Mouse (Mus musculus) intestine, embryonic 14.5 days (tissue): Measurements from ENCODE around the gene Il34. TPM values are rescaled to one million over a fixed set of nuclear protein-coding genes. Genes with fewer than 3 reads are reported as not detected.

Experiments used
- ATAC-seq: fragments of 200-750 bp; cut with Nextera tagmentation; replicated peaks from 2 replicates; pipeline ENCODE4 v1.8.0; 2017; ENCODE audit warnings: low read depth, moderate number of reproducible peaks, moderate TSS enrichment, moderate library complexity; ENCODE audit not compliant: low FRiP score, low TSS enrichment
- DNase-seq: peaks from one replicate; pipeline ENCODE4 v3.0.0-alpha.2; 2018; ENCODE audit warnings: low spot score
- H3K27ac ChIP-seq: fragments of 300-500 bp; sonication (generic); 2 replicates; pipeline ENCODE4 v1.5.1; 2014; ENCODE audit warnings: low read depth, mild to moderate bottlenecking, control low read depth
- H3K27me3 ChIP-seq: fragments of 300-500 bp; sonication (generic); replicated peaks from 2 replicates; pipeline ENCODE4 v1.6.1; 2014; ENCODE audit warnings: low read length, control low read depth; ENCODE audit not compliant: control insufficient read depth, insufficient read depth
- H3K36me3 ChIP-seq: fragments of 300-500 bp; sonication (generic); 2 replicates; pipeline ENCODE4 v1.6.1; 2014; ENCODE audit warnings: low read length, control low read depth; ENCODE audit not compliant: control insufficient read depth, insufficient read depth
- H3K4me1 ChIP-seq: fragments of 300-500 bp; sonication (generic); replicated peaks from 2 replicates; pipeline ENCODE4 v1.6.1; 2014; ENCODE audit warnings: low read length, control low read depth, mixed read lengths; ENCODE audit not compliant: control insufficient read depth, insufficient read depth
- H3K4me2 ChIP-seq: fragments of 300-500 bp; sonication (generic); 2 replicates; pipeline ENCODE4 v1.6.1; 2014; ENCODE audit warnings: low read length
- H3K4me3 ChIP-seq: fragments of 300-500 bp; sonication (generic); 2 replicates; pipeline ENCODE4 v1.5.1; 2014; ENCODE audit warnings: low read depth, low read length, control low read depth, mixed read lengths
- H3K9ac ChIP-seq: fragments of 300-500 bp; sonication (generic); 2 replicates; pipeline ENCODE4 v1.6.1; 2014; ENCODE audit warnings: mild to moderate bottlenecking, low read length
- H3K9me3 ChIP-seq: fragments of 300-500 bp; sonication (generic); 2 replicates; pipeline ENCODE4 v1.6.1; 2016; ENCODE audit warnings: low read length, control low read depth; ENCODE audit not compliant: control insufficient read depth
- WGBS: fragments of 180-500 bp; shearing (Covaris S2); extraction: QIAGEN DNeasy Blood & Tissue Kit; methylation state at CpG from one replicate; pipeline ENCODE4 v1.1.7; 2014; 5-methylcytosine and 5-hydroxymethylcytosine counted together
- polyA plus RNA-seq: library from polyadenylated mRNA; unstranded; fragments of >200 nt; fragmentation: Nextera tagmentation; extraction: Ambion mirVana; gene quantifications from 2 replicates; pipeline ENCODE4 v1.2.1, GENCODE M21; 2014

Il34 gene
- 1.2 and 1.5 TPM in 2 replicates for polyA plus RNA-seq

DNA sequence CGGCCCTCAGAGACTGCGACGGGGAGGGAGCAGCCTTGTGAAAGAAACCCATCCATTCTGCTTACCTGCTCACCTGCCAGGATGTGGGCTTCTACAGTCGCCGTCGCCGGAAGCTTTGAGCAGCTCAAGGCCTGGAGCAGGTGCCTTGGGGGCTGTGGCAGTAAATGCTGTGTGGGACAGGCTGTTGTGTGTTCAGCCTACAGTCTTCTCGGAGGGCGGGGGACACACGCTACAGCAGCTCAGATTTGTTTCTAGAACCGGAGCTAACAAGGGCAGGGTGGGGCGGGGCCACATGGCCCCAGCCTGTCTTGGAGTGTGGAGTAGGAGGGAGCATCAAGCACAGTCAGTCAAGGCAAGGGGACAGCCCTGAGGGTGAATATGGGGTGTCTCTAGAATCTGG is at the start of gene Il34:
Il34 (minus strand) TSS at position 256 of the 400 bp plus-strand sequence.
- 28% methylated on average over 12 of the region's 12 CpGs for WGBS
- Histone ChIP-seq H3K4me1 (0 out of 2 replicates have a peak, but pooled peaks cover 10% of the 10 kb centered on the region), H3K4me2 (peak within 1 kb of the TSS; percentile 27; the same call in 1 of the 2 replicates), H3K9me3 (no peaks in the 10 kb centered on the region), H3K4me3 (0 out of 2 replicates have a peak within 1 kb of the TSS, but pooled peaks have one; percentile 11), H3K36me3 (peaks cover 22% of the 10 kb centered on the region), H3K27ac (0 out of 2 replicates have a peak within 1 kb of the TSS, but pooled peaks have one; percentile 7), H3K27me3 (no peaks in the 10 kb centered on the region), H3K9ac (no peak within 1 kb of the TSS)
- ATAC-seq (0 out of 2 replicates have a peak, but pooled peaks have one; percentile 45), DNase-seq (no peak)

DNA sequence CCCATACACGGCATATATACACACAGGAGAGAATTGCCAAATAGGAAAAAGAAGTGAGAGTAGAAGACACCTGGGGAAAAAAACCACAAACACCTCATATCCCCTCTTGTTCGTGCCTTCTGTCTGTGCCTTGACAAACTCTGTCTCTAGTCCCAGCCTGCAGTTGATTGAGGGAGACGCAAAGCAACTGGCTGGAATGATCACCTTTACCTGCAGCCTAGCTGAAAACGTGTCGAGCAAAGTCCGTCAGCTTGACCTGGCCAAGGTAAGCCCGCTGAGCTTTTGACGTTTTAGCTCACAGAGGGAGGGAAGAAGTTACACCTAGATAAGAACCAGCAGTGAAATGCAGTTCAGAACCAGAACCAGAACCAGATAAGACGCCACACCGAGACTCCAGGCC is 45.5 kb upstream of the Il34 start:
- Histone ChIP-seq H3K27ac (no peak overlapping the region), H3K4me1 (peaks cover 8% of the 10 kb centered on the region), H3K4me2 (no peak overlapping the region), H3K4me3 (no peak overlapping the region), H3K9ac (no peak overlapping the region), H3K27me3 (no peaks in the 10 kb centered on the region), H3K9me3 (no peaks in the 10 kb centered on the region), H3K36me3 (peaks cover 66% of the 10 kb centered on the region)
- WGBS, result 94% methylated on average over 10 of the region's 10 CpGs
- ATAC-seq (no peak), DNase-seq (no peak)

DNA sequence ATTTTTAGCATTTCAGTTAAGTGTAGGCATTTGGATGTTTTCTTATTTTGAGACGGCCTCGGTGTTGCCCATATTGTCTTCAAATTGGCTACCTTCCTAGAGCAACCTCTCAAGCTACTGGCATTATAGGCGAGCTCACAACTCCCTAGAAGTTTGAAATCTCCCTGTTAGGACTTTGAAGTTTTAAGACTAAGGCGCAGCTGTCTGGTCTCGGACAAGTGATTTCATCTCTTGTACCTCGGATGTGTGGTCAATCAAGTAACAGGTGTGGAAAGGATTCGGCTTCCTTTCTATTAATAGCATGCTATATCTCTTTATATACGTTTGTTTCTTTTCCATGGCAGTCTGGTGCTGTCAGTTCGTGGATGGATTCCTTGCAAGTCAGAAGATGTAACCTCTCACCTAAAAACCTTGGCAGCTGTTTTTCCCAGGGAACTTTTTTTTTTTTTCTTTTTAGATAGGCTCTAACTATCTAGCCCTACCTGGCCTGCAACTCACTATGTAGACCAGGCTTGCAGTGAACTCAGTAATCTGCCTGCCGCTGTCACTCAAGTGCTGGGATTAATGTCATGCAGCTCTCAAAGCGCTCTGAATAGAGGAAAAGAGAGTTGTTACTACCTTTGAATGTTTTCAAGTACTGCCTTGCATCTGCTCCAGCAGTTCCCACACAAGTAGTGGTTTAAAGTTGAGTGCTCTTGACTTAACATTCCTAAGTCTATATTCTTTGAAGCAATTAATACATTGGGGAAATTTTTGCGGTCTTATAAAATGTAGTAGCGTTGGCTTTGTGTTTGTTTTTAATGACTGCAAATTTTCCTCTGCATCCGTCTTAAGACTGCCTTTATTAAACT is 42.1 kb upstream of the Il34 start:
- Histone ChIP-seq H3K27me3 (no peaks in the 10 kb centered on the region), H3K4me3 (peak overlapping the region; percentile 98)
- ATAC-seq, result no peak

DNA sequence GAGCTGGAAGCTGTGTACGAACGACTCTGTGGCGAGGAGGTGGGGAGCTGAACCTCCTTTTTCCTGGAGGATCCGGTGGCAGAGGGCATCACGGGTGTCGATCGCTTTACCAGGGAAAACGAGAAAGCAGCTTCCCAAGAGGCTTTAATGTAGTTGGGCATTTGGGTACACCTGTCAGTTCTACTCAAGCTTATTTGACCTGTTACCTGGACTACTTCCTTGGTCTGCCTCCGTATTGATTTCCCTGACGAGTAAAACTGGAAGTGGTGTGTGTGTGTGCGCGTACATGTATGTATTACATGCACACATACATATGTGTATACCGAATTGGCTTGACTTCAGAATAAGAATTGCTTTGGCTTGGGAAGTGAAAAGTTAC is 41.4 kb upstream of the Il34 start:
- no peak for DNase-seq
- Histone ChIP-seq H3K4me2 (peak overlapping the region; percentile 93), H3K4me1 (peaks cover 20% of the 10 kb centered on the region), H3K27me3 (no peaks in the 10 kb centered on the region), H3K4me3 (peak overlapping the region; percentile 98), H3K27ac (peak overlapping the region; percentile 92), H3K9me3 (no peaks in the 10 kb centered on the region), H3K9ac (peak overlapping the region; percentile 98), H3K36me3 (peaks cover 56% of the 10 kb centered on the region)
- WGBS, result 2% methylated on average over 13 of the region's 13 CpGs
- 0 out of 2 replicates have a peak, but pooled peaks have one; percentile 18 for ATAC-seq

More for the DNA sequence above, 42.1 kb upstream of the Il34 start:
- H3K27ac ChIP-seq, result no peak overlapping the region
- H3K9me3 ChIP-seq, result no peaks in the 10 kb centered on the region
- H3K36me3 ChIP-seq, result peaks cover 56% of the 10 kb centered on the region
- H3K4me1 ChIP-seq, result peaks cover 20% of the 10 kb centered on the region
- DNase-seq, result no peak
- H3K4me2 ChIP-seq, result peak overlapping the region; percentile 93
- 56% methylated on average over 14 of the region's 14 CpGs for WGBS
- H3K9ac ChIP-seq, result peak overlapping the region; percentile 98

DNA sequence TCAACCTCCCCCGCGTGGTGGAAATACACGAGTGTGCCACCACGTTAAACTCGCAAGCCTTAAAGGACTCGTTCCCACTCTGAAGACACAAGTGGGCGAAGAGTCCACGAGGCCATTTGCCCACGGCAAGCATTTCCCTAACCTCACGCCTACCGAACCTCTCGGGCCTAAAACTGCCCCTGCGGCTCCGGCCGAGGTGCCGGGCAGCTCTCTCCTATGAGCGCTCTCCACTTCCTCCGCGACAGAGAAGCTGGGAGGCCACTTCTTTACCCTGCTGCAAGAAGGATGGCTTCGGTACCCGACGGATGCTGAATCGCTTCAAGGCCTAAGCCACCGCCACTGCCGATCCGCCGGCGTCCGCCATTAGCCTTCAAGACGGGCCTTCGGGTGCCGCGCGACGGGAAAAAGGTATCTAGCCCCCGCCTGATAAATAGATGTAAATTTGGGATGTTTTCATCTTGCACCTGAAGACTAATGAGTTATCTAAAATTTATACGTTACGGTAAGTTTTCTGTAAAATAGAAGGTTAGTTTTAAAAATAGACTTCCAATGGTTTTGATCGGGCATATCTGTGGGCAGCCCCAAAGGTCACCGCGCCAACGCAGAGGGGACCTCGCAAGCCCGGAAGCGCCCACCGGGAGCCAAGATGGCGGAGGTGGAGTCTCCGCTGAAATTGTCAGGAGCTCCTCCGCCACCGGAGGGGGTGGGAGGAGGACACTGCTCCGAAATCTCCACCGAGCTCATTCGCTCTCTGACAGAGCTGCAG is 40.9 kb upstream of the Il34 start, which contains the start of the genes Cog4 and Sf3b3:
Cog4 (plus strand) TSS at position 196 of the 766 bp plus-strand sequence.
Sf3b3 (minus strand) TSS at position 383 of the 766 bp plus-strand sequence.
- H3K27me3 ChIP-seq, result no peaks in the 10 kb centered on the region
- H3K36me3 ChIP-seq, result peaks cover 55% of the 10 kb centered on the region
- peak; percentile 89 for ATAC-seq
- H3K9me3 ChIP-seq, result no peaks in the 10 kb centered on the region
- H3K27ac ChIP-seq, result peak within 1 kb of the TSS; percentile 92
- peak; percentile 93 for DNase-seq
- peak within 1 kb of the TSS; percentile 98 for H3K4me3 ChIP-seq
- peak within 1 kb of the TSS; percentile 93 for H3K4me2 ChIP-seq
- 2% methylated on average over 53 of the region's 53 CpGs for WGBS
- peak within 1 kb of the TSS; percentile 98 for H3K9ac ChIP-seq
- peaks cover 20% of the 10 kb centered on the region for H3K4me1 ChIP-seq

DNA sequence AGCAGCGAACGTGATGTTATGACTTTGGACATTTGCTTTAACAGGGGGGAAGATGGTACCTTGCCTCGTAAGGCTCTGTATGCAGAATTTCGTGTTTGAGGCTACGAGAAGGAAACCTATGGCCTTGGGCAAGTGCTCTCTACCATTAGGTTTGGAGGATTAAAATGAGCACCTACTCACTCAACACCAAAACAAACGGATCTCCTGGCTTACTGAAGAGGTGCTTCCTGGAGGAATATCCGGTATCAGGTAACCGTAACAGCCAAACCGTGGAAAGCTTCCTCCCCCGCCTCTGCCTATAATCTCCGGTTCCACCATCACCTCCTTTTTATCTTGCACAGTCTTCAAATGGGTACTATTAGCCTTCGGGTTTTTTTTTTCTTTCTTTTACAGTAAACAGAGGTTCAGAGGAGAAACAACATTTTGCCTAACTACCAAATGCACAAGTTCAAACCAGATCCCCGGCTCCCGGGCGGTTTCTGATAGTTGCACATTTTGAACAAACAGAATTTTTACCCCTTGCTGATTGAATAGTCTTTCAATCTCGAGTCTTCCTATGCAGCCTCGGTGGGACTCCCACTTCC is 40.2 kb upstream of the Il34 start:
- Histone ChIP-seq H3K27ac (peak overlapping the region; percentile 92), H3K9ac (peak overlapping the region; percentile 98), H3K27me3 (no peaks in the 10 kb centered on the region), H3K36me3 (peaks cover 55% of the 10 kb centered on the region), H3K4me2 (peak overlapping the region; percentile 93), H3K9me3 (no peaks in the 10 kb centered on the region), H3K4me3 (peak overlapping the region; percentile 98), H3K4me1 (peaks cover 20% of the 10 kb centered on the region)
- 5% methylated on average over 17 of the region's 17 CpGs for WGBS
- peak; percentile 64 for DNase-seq
- no peak for ATAC-seq

DNA sequence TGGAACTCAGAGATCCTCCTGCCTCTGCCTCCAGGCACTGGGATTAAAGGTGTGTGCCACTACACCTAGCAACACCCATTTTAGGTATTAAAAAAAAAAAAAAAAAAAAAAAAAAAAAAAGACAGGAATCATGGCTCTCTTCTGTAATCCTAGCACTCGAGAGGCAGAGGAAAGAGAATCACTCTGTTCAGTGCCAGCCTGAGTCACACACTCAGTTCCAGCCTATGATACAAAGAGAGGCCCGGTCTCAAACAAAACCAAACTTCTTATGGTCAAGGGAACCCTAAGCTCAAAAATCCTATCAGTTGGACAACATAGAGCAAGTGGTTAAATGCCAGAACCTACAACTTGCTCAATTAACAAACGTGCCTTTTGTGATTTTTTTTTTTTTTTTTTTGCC is 39.2 kb upstream of the Il34 start:
- Histone ChIP-seq H3K9ac (peak overlapping the region; percentile 98; the same call in 1 of the 2 replicates), H3K4me1 (peaks cover 20% of the 10 kb centered on the region), H3K36me3 (peaks cover 55% of the 10 kb centered on the region), H3K4me2 (peak overlapping the region; percentile 93), H3K4me3 (peak overlapping the region; percentile 98), H3K9me3 (no peaks in the 10 kb centered on the region), H3K27me3 (no peaks in the 10 kb centered on the region), H3K27ac (no peak overlapping the region)
- no peak for ATAC-seq
- no peak for DNase-seq
- 72% methylated on average over 3 of the region's 3 CpGs for WGBS

DNA sequence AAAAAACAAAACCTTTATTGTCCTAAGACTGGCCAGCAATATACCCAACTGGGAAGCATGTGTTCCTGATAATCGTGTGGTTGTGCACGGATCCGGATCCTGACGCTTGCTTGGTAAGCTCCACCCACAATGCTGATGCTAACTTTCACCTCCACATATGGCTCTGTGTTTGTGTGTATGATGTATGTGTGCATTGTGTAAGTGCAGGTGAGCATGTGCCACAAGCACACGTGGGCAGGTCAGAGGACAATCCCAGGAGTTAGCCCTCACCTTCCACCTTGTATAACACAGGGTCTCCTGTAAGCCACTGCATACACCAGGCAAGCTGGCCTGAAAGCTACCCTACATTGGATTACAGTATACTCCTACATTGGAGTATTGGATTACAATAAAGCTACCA is 37.5 kb upstream of the Il34 start:
- Histone ChIP-seq H3K9ac (no peak overlapping the region), H3K27ac (no peak overlapping the region), H3K36me3 (peaks cover 66% of the 10 kb centered on the region), H3K27me3 (no peaks in the 10 kb centered on the region), H3K4me1 (peaks cover 19% of the 10 kb centered on the region), H3K4me2 (no peak overlapping the region), H3K4me3 (no peak overlapping the region), H3K9me3 (no peaks in the 10 kb centered on the region)
- DNase-seq, result no peak
- ATAC-seq, result no peak
- 89% methylated on average over 5 of the region's 5 CpGs for WGBS
